Mouse (Mus musculus) midbrain, embryonic 14.5 days (tissue): Measurements from ENCODE around the gene Ccdc190. TPM values are rescaled to one million over a fixed set of nuclear protein-coding genes. Genes with fewer than 3 reads are reported as not detected.
A peak's percentile ranks its signal among the peaks of the same experiment; 100 is the strongest.

Experiments used
- ATAC-seq: fragments of 200-750 bp; cut with Nextera tagmentation; 2 replicates; pipeline ENCODE4 v1.8.0; 2017; ENCODE audit warnings: moderate number of reproducible peaks, moderate library complexity; ENCODE audit not compliant: low FRiP score, low TSS enrichment
- DNase-seq: peaks from one replicate; pipeline ENCODE4 v3.0.0-alpha.2; 2015
- H3K27ac ChIP-seq: fragments of 300-500 bp; sonication (generic); replicated peaks from 2 replicates; pipeline ENCODE4 v1.5.1; 2014; ENCODE audit warnings: mild to moderate bottlenecking, low read depth, low read length, moderate library complexity
- H3K27me3 ChIP-seq: fragments of 300-500 bp; sonication (generic); 2 replicates; pipeline ENCODE4 v1.6.1; 2014; ENCODE audit warnings: low read length, control low read depth, mixed read lengths; ENCODE audit not compliant: control insufficient read depth, insufficient read depth
- H3K36me3 ChIP-seq: fragments of 300-500 bp; sonication (generic); 2 replicates; pipeline ENCODE4 v1.6.1; 2014; ENCODE audit warnings: low read length, control low read depth; ENCODE audit not compliant: control insufficient read depth, insufficient read depth
- H3K4me1 ChIP-seq: fragments of 300-500 bp; sonication (generic); 2 replicates; pipeline ENCODE4 v1.6.1; 2014; ENCODE audit warnings: mild to moderate bottlenecking, antibody characterized with exemption, low read length, control low read depth; ENCODE audit not compliant: control insufficient read depth, insufficient read depth
- H3K4me2 ChIP-seq: fragments of 300-500 bp; sonication (generic); 2 replicates; pipeline ENCODE4 v1.6.1; 2014; ENCODE audit warnings: mild to moderate bottlenecking, low read length, moderate library complexity
- H3K4me3 ChIP-seq: fragments of 300-500 bp; sonication (generic); replicated peaks from 2 replicates; pipeline ENCODE4 v1.5.1; 2014; ENCODE audit warnings: low read depth, low read length
- H3K9ac ChIP-seq: fragments of 300-500 bp; sonication (generic); replicated peaks from 2 replicates; pipeline ENCODE4 v1.6.1; 2014; ENCODE audit warnings: mild to moderate bottlenecking, low read length, moderate library complexity
- H3K9me3 ChIP-seq: fragments of 300-500 bp; sonication (generic); 2 replicates; pipeline ENCODE4 v1.6.1; 2016; ENCODE audit warnings: low read length, control low read depth, mixed read lengths; ENCODE audit not compliant: control insufficient read depth
- WGBS: fragments of 180-500 bp; shearing (Covaris S2); extraction: QIAGEN DNeasy Blood & Tissue Kit; methylation state at CpG from one replicate; pipeline ENCODE4 v1.1.7; 2014; 5-methylcytosine and 5-hydroxymethylcytosine counted together
- polyA plus RNA-seq: library from polyadenylated mRNA; unstranded; fragments of >200 nt; fragmentation: Nextera tagmentation; extraction: Ambion mirVana; gene quantifications from 2 replicates; pipeline ENCODE4 v1.2.1, GENCODE M21; 2014

Ccdc190 gene
- polyA plus RNA-seq, 1 experiment from 2014 or later = 3.4 TPM

DNA sequence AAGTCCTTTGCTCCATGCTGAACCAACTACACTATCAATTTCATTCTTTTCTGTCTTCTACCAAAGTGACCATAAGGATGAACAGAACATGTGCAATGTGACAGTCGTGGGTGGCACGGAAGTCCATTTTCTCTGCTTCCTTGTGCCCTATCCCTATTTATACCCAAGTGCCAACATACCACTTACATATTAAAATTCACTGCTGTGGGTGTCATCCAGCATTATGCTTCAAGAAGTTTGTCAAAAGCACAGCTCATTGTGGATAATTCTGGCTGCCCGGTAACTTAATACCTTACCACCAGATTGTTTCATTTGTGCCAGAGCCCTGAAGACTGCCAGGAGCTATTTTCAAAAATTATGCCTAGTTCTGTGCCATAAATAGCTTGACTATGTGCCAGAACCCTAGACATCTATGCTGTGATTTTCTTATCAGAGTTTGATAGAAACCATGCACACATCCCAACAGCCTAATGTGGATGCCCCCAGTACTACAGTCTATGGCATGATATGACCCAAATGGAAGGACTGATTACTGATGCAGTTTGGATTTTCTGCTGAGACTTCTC lies 27.6 kb upstream of the Ccdc190 start:
- Histone ChIP-seq H3K9ac (no peak overlapping the region), H3K4me1 (no peaks in the 10 kb centered on the region), H3K27ac (no peak overlapping the region), H3K4me3 (no peak overlapping the region), H3K36me3 (no peaks in the 10 kb centered on the region), H3K9me3 (no peaks in the 10 kb centered on the region), H3K27me3 (no peaks in the 10 kb centered on the region), H3K4me2 (no peak overlapping the region)
- 92% methylated on average over 3 of the region's 3 CpGs for WGBS
- DNase-seq = no peak
- no peak for ATAC-seq

DNA sequence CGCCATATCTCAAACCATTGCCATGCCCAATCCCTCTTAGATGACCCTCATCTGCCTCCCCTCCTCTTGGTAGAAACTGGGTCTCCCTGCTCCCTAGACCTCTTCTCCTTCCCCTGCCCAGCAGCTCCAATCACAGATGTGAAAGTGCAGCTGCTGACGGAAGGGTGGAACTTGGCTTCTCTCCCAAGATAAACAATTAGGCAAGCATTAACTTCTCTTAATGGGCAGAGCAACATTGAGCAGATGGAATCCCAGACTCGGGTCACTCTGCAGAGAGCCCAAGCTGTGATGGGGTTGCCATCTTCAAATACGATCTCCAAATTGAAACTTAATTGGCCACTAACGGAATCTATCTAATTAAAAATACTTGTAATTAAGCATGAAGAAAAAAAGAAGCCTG lies 19.3 kb upstream of the Ccdc190 start:
- 85% methylated on average over 5 of the region's 5 CpGs for WGBS
- Histone ChIP-seq H3K4me2 (no peak overlapping the region), H3K4me3 (no peak overlapping the region), H3K4me1 (no peaks in the 10 kb centered on the region), H3K27me3 (no peaks in the 10 kb centered on the region), H3K9me3 (no peaks in the 10 kb centered on the region), H3K27ac (no peak overlapping the region), H3K36me3 (no peaks in the 10 kb centered on the region), H3K9ac (no peak overlapping the region)
- no peak for ATAC-seq
- DNase-seq = no peak

- H3K4me3 ChIP-seq = no peak overlapping the region
- H3K4me2 ChIP-seq = no peak overlapping the region
- no peaks in the 10 kb centered on the region for H3K9me3 ChIP-seq
- no peaks in the 10 kb centered on the region for H3K36me3 ChIP-seq
- H3K27me3 ChIP-seq = no peaks in the 10 kb centered on the region
- ATAC-seq = no peak
- DNase-seq = no peak
- H3K4me1 ChIP-seq = no peaks in the 10 kb centered on the region
- no peak overlapping the region for H3K9ac ChIP-seq
- no peak overlapping the region for H3K27ac ChIP-seq
- WGBS = 88% methylated on average over 6 of the region's 6 CpGs
Observed at GRCm38 (mm10) chr1:169909659-169910058, 18.8 kb upstream of the Ccdc190 start.

DNA sequence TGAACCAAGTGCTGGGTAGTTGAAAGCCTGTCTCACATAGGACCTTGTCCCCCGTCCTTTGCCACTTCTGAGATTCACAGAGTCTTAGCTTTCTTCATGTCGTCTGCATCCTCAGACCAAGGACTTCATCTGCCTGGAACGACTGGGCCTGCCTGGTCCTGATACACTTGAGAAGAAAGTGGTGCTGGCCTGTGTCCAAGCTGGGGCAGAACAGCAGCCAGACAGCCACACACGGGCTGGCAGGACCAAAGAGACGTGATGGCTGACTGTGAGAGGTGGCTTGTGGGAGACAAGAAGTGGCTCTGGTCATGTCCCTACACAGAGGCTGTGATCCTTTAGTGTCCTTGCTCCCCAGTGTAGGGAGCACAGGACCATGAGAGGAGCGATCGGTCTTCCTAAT lies 17.7 kb upstream of the Ccdc190 start:
- Histone ChIP-seq H3K9ac (no peak overlapping the region), H3K4me2 (no peak overlapping the region), H3K27me3 (no peaks in the 10 kb centered on the region), H3K4me3 (no peak overlapping the region), H3K27ac (no peak overlapping the region), H3K4me1 (no peaks in the 10 kb centered on the region), H3K36me3 (no peaks in the 10 kb centered on the region), H3K9me3 (no peaks in the 10 kb centered on the region)
- ATAC-seq = no peak
- DNase-seq = no peak
- 85% methylated on average over 7 of the region's 7 CpGs for WGBS

DNA sequence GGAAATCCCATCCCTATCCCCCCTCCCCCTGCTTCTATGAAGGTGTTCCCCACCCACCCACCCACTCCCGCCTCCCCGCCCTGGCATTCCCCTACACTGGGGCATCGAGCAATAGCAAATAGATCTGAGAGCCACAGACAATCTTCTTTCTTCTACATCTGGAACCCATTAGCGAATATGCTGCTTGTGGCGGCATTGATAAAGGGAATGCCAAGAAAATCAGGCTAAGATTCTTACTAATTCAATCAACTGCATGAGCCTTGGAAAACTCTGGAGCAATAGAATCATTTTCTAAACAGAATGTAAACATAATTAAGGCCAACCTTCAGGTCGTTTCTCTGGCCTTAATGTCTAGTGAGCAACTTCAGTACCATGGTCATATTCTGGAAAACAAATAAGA lies 16.9 kb upstream of the Ccdc190 start:
- WGBS = 87% methylated on average over 6 of the region's 6 CpGs
- no peak overlapping the region for H3K27ac ChIP-seq
- ATAC-seq (no peak), DNase-seq (no peak)
- no peak overlapping the region for H3K9ac ChIP-seq
- H3K4me3 ChIP-seq = no peak overlapping the region
- H3K27me3 ChIP-seq = no peaks in the 10 kb centered on the region
- no peaks in the 10 kb centered on the region for H3K9me3 ChIP-seq
- 0 out of 2 replicates have a peak, but pooled peaks cover under 1% of the 10 kb centered on the region for H3K4me1 ChIP-seq
- no peak overlapping the region for H3K4me2 ChIP-seq
- H3K36me3 ChIP-seq = no peaks in the 10 kb centered on the region

DNA sequence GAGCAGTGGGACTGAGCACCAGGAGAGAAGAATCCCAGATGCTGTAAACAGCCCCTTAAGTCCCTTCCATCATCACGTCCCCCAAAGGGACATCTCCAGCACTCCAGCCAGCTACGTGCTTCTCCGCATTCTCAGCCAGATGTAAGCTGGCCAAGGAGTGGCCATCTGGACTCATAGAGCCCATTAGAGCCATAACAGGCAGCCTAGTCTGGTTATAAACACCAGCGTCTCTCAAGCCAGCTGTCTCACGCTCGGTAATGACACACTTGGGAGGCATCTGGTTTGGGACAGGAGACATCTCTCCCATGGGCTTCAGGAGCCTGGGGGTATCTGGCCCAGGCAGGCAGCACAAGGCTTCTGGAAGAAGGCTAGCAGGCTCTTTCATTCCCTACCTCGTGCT lies 11.8 kb upstream of the Ccdc190 start:
- no peak overlapping the region for H3K4me3 ChIP-seq
- WGBS = 61% methylated on average over 7 of the region's 7 CpGs
- no peak for ATAC-seq
- no peak for DNase-seq
- H3K9me3 ChIP-seq = no peaks in the 10 kb centered on the region
- no peaks in the 10 kb centered on the region for H3K36me3 ChIP-seq
- no peak overlapping the region for H3K4me2 ChIP-seq
- no peak overlapping the region for H3K9ac ChIP-seq
- H3K4me1 ChIP-seq = 0 out of 2 replicates have a peak, but pooled peaks cover 5% of the 10 kb centered on the region
- no peak overlapping the region for H3K27ac ChIP-seq
- H3K27me3 ChIP-seq = no peaks in the 10 kb centered on the region

GRCm38 (mm10) chr1:169917115-169917796 lies 11.2 kb upstream of the Ccdc190 start:
- ATAC-seq = no peak
- Histone ChIP-seq H3K9ac (no peak overlapping the region), H3K36me3 (no peaks in the 10 kb centered on the region), H3K4me3 (no peak overlapping the region), H3K9me3 (no peaks in the 10 kb centered on the region), H3K4me2 (no peak overlapping the region), H3K27me3 (no peaks in the 10 kb centered on the region), H3K27ac (no peak overlapping the region), H3K4me1 (0 out of 2 replicates have a peak, but pooled peaks cover 5% of the 10 kb centered on the region)
- no peak for DNase-seq
- WGBS = 69% methylated on average over 9 of the region's 9 CpGs

DNA sequence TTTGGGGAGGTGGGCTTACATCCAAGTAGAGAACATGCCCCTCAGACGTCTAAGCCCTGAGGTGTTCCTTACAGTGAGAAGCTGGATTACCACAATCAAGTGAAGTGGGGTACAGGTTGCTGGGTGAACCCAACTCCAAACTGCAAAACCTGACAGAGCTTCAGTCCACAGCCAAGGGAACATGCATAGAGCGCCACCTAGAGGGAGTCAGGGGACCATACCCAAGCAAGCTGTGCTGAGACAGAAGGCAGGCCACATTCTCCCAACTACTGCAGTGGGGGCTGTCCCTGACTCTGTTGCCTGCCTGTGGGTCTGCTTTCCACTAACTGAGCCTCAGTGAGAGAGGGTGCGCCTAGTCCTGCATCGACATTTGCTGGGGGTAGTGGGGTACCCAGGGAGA lies 10.4 kb upstream of the Ccdc190 start:
- no peaks in the 10 kb centered on the region for H3K27me3 ChIP-seq
- H3K9me3 ChIP-seq = no peaks in the 10 kb centered on the region
- WGBS = 23% methylated on average over 4 of the region's 4 CpGs
- H3K27ac ChIP-seq = no peak overlapping the region
- H3K4me2 ChIP-seq = no peak overlapping the region
- ATAC-seq (0 out of 2 replicates have a peak, but pooled peaks have one; percentile 25), DNase-seq (peak; percentile 75)
- H3K9ac ChIP-seq = no peak overlapping the region
- no peak overlapping the region for H3K4me3 ChIP-seq
- H3K36me3 ChIP-seq = no peaks in the 10 kb centered on the region
- 0 out of 2 replicates have a peak, but pooled peaks cover 5% of the 10 kb centered on the region for H3K4me1 ChIP-seq

- ATAC-seq = no peak
- H3K4me2 ChIP-seq = no peak overlapping the region
Observed at GRCm38 (mm10) chr1:169919211-169919610, 9.2 kb upstream of the Ccdc190 start.

More at GRCm38 (mm10) chr1:169919211-169919610, 9.2 kb upstream of the Ccdc190 start:
- no peak overlapping the region for H3K27ac ChIP-seq
- WGBS = 7% methylated on average over 11 of the region's 11 CpGs
- H3K9me3 ChIP-seq = no peaks in the 10 kb centered on the region
- H3K4me3 ChIP-seq = no peak overlapping the region
- H3K9ac ChIP-seq = no peak overlapping the region
- no peaks in the 10 kb centered on the region for H3K27me3 ChIP-seq
- 0 out of 2 replicates have a peak, but pooled peaks cover 5% of the 10 kb centered on the region for H3K4me1 ChIP-seq
- DNase-seq = peak; percentile 91
- no peaks in the 10 kb centered on the region for H3K36me3 ChIP-seq
